Mouse (Mus musculus) liver, adult 2 months (tissue): ENCODE data around the gene Smim6. TPM values are rescaled to one million over a fixed set of nuclear protein-coding genes. Genes with fewer than 3 reads are reported as not detected.
A peak's percentile ranks its signal among the peaks of the same experiment; 100 is the strongest.

Source experiments
- DNase-seq: peaks from one replicate; pipeline ENCODE4 v3.0.0-alpha.2; 2011; ENCODE audit warnings: low read depth, low spot score; ENCODE audit errors: extremely low read depth
- H3K27ac ChIP-seq: fragments of 200-500 bp; replicated peaks from 2 replicates; pipeline ENCODE4 v1.5.1; 2012; ENCODE audit warnings: low read depth, mild to moderate bottlenecking, control low read depth, inconsistent platforms, low read length; ENCODE audit not compliant: insufficient read depth
- H3K27me3 ChIP-seq: fragments of 200-500 bp; 2 replicates; pipeline ENCODE4 v1.6.1; 2012; ENCODE audit warnings: mild to moderate bottlenecking, moderate library complexity, low read length, inconsistent platforms; ENCODE audit not compliant: control insufficient read depth, insufficient read depth
- H3K36me3 ChIP-seq: fragments of 200-500 bp; 2 replicates; pipeline ENCODE4 v1.6.1; 2012; ENCODE audit warnings: low read length, inconsistent platforms; ENCODE audit not compliant: control insufficient read depth, insufficient read depth
- H3K4me1 ChIP-seq: fragments of 200-500 bp; 2 replicates; pipeline ENCODE4 v1.6.1; 2011; ENCODE audit warnings: low read length; ENCODE audit not compliant: control insufficient read depth, insufficient read depth
- H3K4me3 ChIP-seq: fragments of 200-500 bp; 2 replicates; pipeline ENCODE4 v1.5.1; 2011; ENCODE audit warnings: low read depth, mild to moderate bottlenecking, control low read depth, low read length, moderate library complexity; ENCODE audit not compliant: insufficient read depth
- H3K79me2 ChIP-seq: fragments of 200-500 bp; 2 replicates; pipeline ENCODE4 v1.6.1; 2012; ENCODE audit warnings: inconsistent platforms, mild to moderate bottlenecking, low read length, moderate library complexity; ENCODE audit not compliant: control insufficient read depth, insufficient read depth
- H3K9ac ChIP-seq: fragments of 200-500 bp; 2 replicates; pipeline ENCODE4 v1.6.1; 2012; ENCODE audit warnings: low read depth, mild to moderate bottlenecking, control low read depth, inconsistent platforms, low read length
- CTCF ChIP-seq: fragments of 200-500 bp; IDR thresholded peaks from 2 replicates; pipeline ENCODE4 v1.5.1; 2011; ENCODE audit warnings: low read depth, low read length, control low read depth
- POLR2A ChIP-seq: fragments of 200-500 bp; IDR thresholded peaks from 2 replicates; pipeline ENCODE4 v1.6.1; 2011; ENCODE audit warnings: low read length, control low read depth; ENCODE audit not compliant: insufficient read depth; ENCODE audit errors: extremely low read depth
- WGBS: fragments of 180-500 bp; shearing (Covaris S2); methylation state at CpG from one replicate; pipeline ENCODE4 v1.1.7; 2018; 5-methylcytosine and 5-hydroxymethylcytosine counted together
- polyA plus RNA-seq: library from polyadenylated mRNA; depleted of rRNA; stranded (reverse); fragments of >200 nt; gene quantifications from 2 replicates; pipeline ENCODE4 v1.2.3, GENCODE M21; 2012; rRNA removed
- total RNA-seq: library from RNA; depleted of rRNA; stranded (reverse); fragments of >200 nt; gene quantifications from 2 replicates; pipeline ENCODE4 v1.2.3, GENCODE M21; 2014; rRNA removed

The Smim6 gene
- total RNA-seq (0.54 and 0.55 TPM in 2 replicates), polyA plus RNA-seq (0.38 and 0.71 TPM in 2 replicates)

GRCm38 (mm10) chr11:115911632-115912376 lies at the start of gene Smim6:
TSS of gene Smim6 (plus strand) at chr11:115912017.
- WGBS: 24% methylated on average over 11 of the region's 11 CpGs
- Histone ChIP-seq H3K79me2 (no peaks in the 10 kb centered on the region), H3K27ac (peak within 1 kb of the TSS; percentile 87), H3K36me3 (peaks cover 4% of the 10 kb centered on the region; the same call in 1 of the 2 replicates), H3K9ac (peak within 1 kb of the TSS; percentile 50), H3K4me3 (no peak within 1 kb of the TSS), H3K4me1 (peaks cover 11% of the 10 kb centered on the region), H3K27me3 (no peaks in the 10 kb centered on the region)
- peak; percentile 94 for DNase-seq
- TF ChIP-seq POLR2A (no peak), CTCF (no peak)

- H3K27ac ChIP-seq: no peak overlapping the region
- no peaks in the 10 kb centered on the region for H3K27me3 ChIP-seq
- no peaks in the 10 kb centered on the region for H3K79me2 ChIP-seq
- no peak for DNase-seq
- H3K4me1 ChIP-seq: 0 out of 2 replicates have a peak, but pooled peaks cover 4% of the 10 kb centered on the region
- no peak overlapping the region for H3K4me3 ChIP-seq
- WGBS: 79% methylated on average over 8 of the region's 8 CpGs
- TF ChIP-seq POLR2A (no peak), CTCF (no peak)
- H3K9ac ChIP-seq: no peak overlapping the region
- H3K36me3 ChIP-seq: no peaks in the 10 kb centered on the region
Observed at GRCm38 (mm10) chr11:115863895-115864294, 47.9 kb upstream of the Smim6 start.

GRCm38 (mm10) chr11:115869393-115869792 lies 42.4 kb upstream of the Smim6 start:
- no peaks in the 10 kb centered on the region for H3K36me3 ChIP-seq
- no peaks in the 10 kb centered on the region for H3K27me3 ChIP-seq
- WGBS: 86% methylated on average over 8 of the region's 8 CpGs
- H3K27ac ChIP-seq: no peak overlapping the region
- DNase-seq: no peak
- TF ChIP-seq CTCF (no peak), POLR2A (no peak)
- H3K79me2 ChIP-seq: no peaks in the 10 kb centered on the region
- H3K4me3 ChIP-seq: no peak overlapping the region
- H3K9ac ChIP-seq: no peak overlapping the region
- peaks cover 2% of the 10 kb centered on the region; the same call in 1 of the 2 replicates for H3K4me1 ChIP-seq

GRCm38 (mm10) chr11:115872437-115872836 lies 39.4 kb upstream of the Smim6 start:
- Histone ChIP-seq H3K27me3 (no peaks in the 10 kb centered on the region), H3K9ac (no peak overlapping the region), H3K36me3 (no peaks in the 10 kb centered on the region), H3K4me1 (peaks cover 4% of the 10 kb centered on the region; the same call in 1 of the 2 replicates), H3K27ac (no peak overlapping the region), H3K79me2 (no peaks in the 10 kb centered on the region), H3K4me3 (no peak overlapping the region)
- TF ChIP-seq POLR2A (no peak), CTCF (no peak)
- 22% methylated on average over 4 of the region's 4 CpGs for WGBS
- DNase-seq: peak; percentile 83

GRCm38 (mm10) chr11:115875935-115876334 lies 35.9 kb upstream of the Smim6 start:
- WGBS: 79% methylated on average over 3 of the region's 3 CpGs

GRCm38 (mm10) chr11:115876438-115876837 lies 35.4 kb upstream of the Smim6 start:
- no peaks in the 10 kb centered on the region for H3K27me3 ChIP-seq
- H3K4me3 ChIP-seq: no peak overlapping the region
- H3K4me1 ChIP-seq: peaks cover 4% of the 10 kb centered on the region; the same call in 1 of the 2 replicates
- H3K36me3 ChIP-seq: no peaks in the 10 kb centered on the region
- TF ChIP-seq CTCF: no peak
- no peak for TF ChIP-seq POLR2A
- no peak overlapping the region for H3K9ac ChIP-seq
- DNase-seq: no peak
- 94% methylated on average over 5 of the region's 5 CpGs for WGBS
- no peaks in the 10 kb centered on the region for H3K79me2 ChIP-seq
- no peak overlapping the region for H3K27ac ChIP-seq

More at GRCm38 (mm10) chr11:115875935-115876334, 35.9 kb upstream of the Smim6 start:
- no peaks in the 10 kb centered on the region for H3K27me3 ChIP-seq
- H3K27ac ChIP-seq: no peak overlapping the region
- TF ChIP-seq POLR2A: no peak
- TF ChIP-seq CTCF: no peak
- no peaks in the 10 kb centered on the region for H3K36me3 ChIP-seq
- no peak overlapping the region for H3K4me3 ChIP-seq
- peaks cover 4% of the 10 kb centered on the region; the same call in 1 of the 2 replicates for H3K4me1 ChIP-seq
- H3K79me2 ChIP-seq: no peaks in the 10 kb centered on the region
- no peak for DNase-seq
- no peak overlapping the region for H3K9ac ChIP-seq
